In genomic region chr15:51104796-51105195, GRCm38 (mm10) we compare ENCODE assay signal across 11 mouse cellular contexts.
A peak's percentile ranks its signal among the peaks of the same experiment; 100 is the strongest.
DNase-seq lines count a peak whose midpoint lies in the region; ATAC-seq and TF ChIP-seq lines count a peak whose summit lies in the region.
"Had no signal": no experiment of that assay in that cellular context is flagged by ENCODE, and none has a peak within 500 bp of the region (broad histone marks: within the 10 kb centered on the region; RNA-seq: fewer than 3 reads in every experiment).

No protein-coding gene starts in this region.

- no peak overlapping the region for H3K9ac ChIP-seq in kidney, postnatal 0 days (ENCODE audit: low read depth, low read length)
- no peak overlapping the region for H3K9ac ChIP-seq in forebrain, embryonic 13.5 days
- H3K9ac ChIP-seq in hindbrain, postnatal 0 days (replicated peaks; ENCODE audit: low read length) = no peak overlapping the region
- H3K9ac ChIP-seq in neural tube, embryonic 14.5 days (replicated peaks; ENCODE audit: low read depth, low read length) = no peak overlapping the region
- H3K9ac ChIP-seq in liver, embryonic 12.5 days = no peak overlapping the region
- H3K9ac ChIP-seq: liver, embryonic 13.5 days had no signal

- peak overlapping the region; percentile 12; the same call in 1 of the 2 replicates for H3K4me3 ChIP-seq in kidney, postnatal 0 days (replicated peaks; ENCODE audit: low read depth, low read length)
- no peak overlapping the region for H3K4me3 ChIP-seq in forebrain, embryonic 13.5 days
- no peak overlapping the region for H3K4me3 ChIP-seq in hindbrain, postnatal 0 days (ENCODE audit: low read length)
- H3K4me3 ChIP-seq in neural tube, embryonic 14.5 days (ENCODE audit: low read depth, low read length) = peak overlapping the region; percentile 11
- H3K4me3 ChIP-seq in liver, embryonic 12.5 days = no peak overlapping the region
- H3K4me3 ChIP-seq: liver, embryonic 13.5 days had no signal

- WGBS in kidney, postnatal 0 days = 49% methylated on average over 5 of the region's 5 CpGs
- 69% methylated on average over 5 of the region's 5 CpGs for WGBS in forebrain, embryonic 13.5 days
- 61% methylated on average over 5 of the region's 5 CpGs for WGBS in hindbrain, postnatal 0 days
- 32% methylated on average over 5 of the region's 5 CpGs for WGBS in neural tube, embryonic 14.5 days
- 58% methylated on average over 5 of the region's 5 CpGs for WGBS in liver, embryonic 12.5 days (ENCODE audit: insufficient replicate concordance)

- no peaks in the 10 kb centered on the region for H3K9me3 ChIP-seq in kidney, postnatal 0 days (replicated peaks; ENCODE audit: low read length)
- H3K9me3 ChIP-seq in forebrain, embryonic 13.5 days (replicated peaks) = no peaks in the 10 kb centered on the region
- H3K9me3 ChIP-seq in hindbrain, postnatal 0 days (ENCODE audit: low read length) = no peaks in the 10 kb centered on the region
- no peaks in the 10 kb centered on the region for H3K9me3 ChIP-seq in neural tube, embryonic 14.5 days (ENCODE audit: control insufficient read depth, low read length)
- H3K9me3 ChIP-seq in liver, embryonic 12.5 days (replicated peaks) = no peaks in the 10 kb centered on the region
- H3K9me3 ChIP-seq: liver, embryonic 13.5 days had no signal

- peak overlapping the region; percentile 43 for H3K4me2 ChIP-seq in kidney, postnatal 0 days (ENCODE audit: low read length)
- H3K4me2 ChIP-seq in forebrain, embryonic 13.5 days = peak overlapping the region; percentile 55
- peak overlapping the region; percentile 44 for H3K4me2 ChIP-seq in hindbrain, postnatal 0 days (ENCODE audit: low read depth, low read length)
- H3K4me2 ChIP-seq in neural tube, embryonic 14.5 days (ENCODE audit: low read depth, low read length) = peak overlapping the region; percentile 48
- H3K4me2 ChIP-seq in liver, embryonic 12.5 days = no peak overlapping the region
- H3K4me2 ChIP-seq: liver, embryonic 13.5 days had no signal

- no peaks in the 10 kb centered on the region for H3K27me3 ChIP-seq in kidney, postnatal 0 days (ENCODE audit: insufficient read depth, low read length)
- H3K27me3 ChIP-seq in forebrain, embryonic 13.5 days = no peaks in the 10 kb centered on the region
- no peaks in the 10 kb centered on the region for H3K27me3 ChIP-seq in hindbrain, postnatal 0 days (ENCODE audit: insufficient read depth, low read length)
- no peaks in the 10 kb centered on the region for H3K27me3 ChIP-seq in neural tube, embryonic 14.5 days (ENCODE audit: control insufficient read depth, insufficient read depth, low read length)
- no peaks in the 10 kb centered on the region for H3K27me3 ChIP-seq in liver, embryonic 12.5 days (replicated peaks)
- H3K27me3 ChIP-seq: liver, embryonic 13.5 days had no signal

- DNase-seq in kidney, postnatal 0 days (ENCODE audit: low spot score) = no peak
- DNase-seq in kidney, adult 18-20 months = no peak
- no peak for DNase-seq in hindbrain, postnatal 0 days (ENCODE audit: low spot score)
- DNase-seq: adrenal gland, postnatal 25 days; cerebellum, adult 9-10 months; gastrocnemius, adult 2 months; liver, embryonic 13.5 days had no signal

- H3K36me3 ChIP-seq in kidney, postnatal 0 days (ENCODE audit: insufficient read depth, low read length) = no peaks in the 10 kb centered on the region
- no peaks in the 10 kb centered on the region for H3K36me3 ChIP-seq in forebrain, embryonic 13.5 days (ENCODE audit: poor library complexity, severe bottlenecking)
- H3K36me3 ChIP-seq in hindbrain, postnatal 0 days (ENCODE audit: insufficient read depth, low read length) = no peaks in the 10 kb centered on the region
- no peaks in the 10 kb centered on the region for H3K36me3 ChIP-seq in neural tube, embryonic 14.5 days (ENCODE audit: control insufficient read depth, insufficient read depth, low read length)
- no peaks in the 10 kb centered on the region for H3K36me3 ChIP-seq in liver, embryonic 12.5 days
- H3K36me3 ChIP-seq: liver, embryonic 13.5 days had no signal

- H3K4me1 ChIP-seq in kidney, postnatal 0 days (replicated peaks; ENCODE audit: insufficient read depth, low read length) = peaks cover 4% of the 10 kb centered on the region; the same call in 1 of the 2 replicates
- H3K4me1 ChIP-seq in forebrain, embryonic 13.5 days = 0 out of 2 replicates have a peak, but pooled peaks cover 3% of the 10 kb centered on the region
- 0 out of 2 replicates have a peak, but pooled peaks cover 3% of the 10 kb centered on the region for H3K4me1 ChIP-seq in hindbrain, postnatal 0 days (ENCODE audit: insufficient read depth, low read length)
- H3K4me1 ChIP-seq in neural tube, embryonic 14.5 days (ENCODE audit: control insufficient read depth, insufficient read depth, low read length) = peaks cover 4% of the 10 kb centered on the region; the same call in 1 of the 2 replicates
- H3K4me1 ChIP-seq in liver, embryonic 12.5 days = no peaks in the 10 kb centered on the region
- H3K4me1 ChIP-seq: liver, embryonic 13.5 days had no signal

- no peak for ATAC-seq in kidney, postnatal 0 days (replicated peaks; ENCODE audit: low FRiP score, low read depth)
- peak; percentile 59; the same call in 1 of the 2 replicates for ATAC-seq in forebrain, embryonic 13.5 days
- ATAC-seq in hindbrain, postnatal 0 days = no peak; the same call in 1 of the 2 replicates
- ATAC-seq in neural tube, embryonic 14.5 days (ENCODE audit: low read depth) = peak; percentile 68
- ATAC-seq in liver, embryonic 12.5 days = no peak
- no peak for ATAC-seq in megakaryocyte, adult 5-6 weeks (ENCODE audit: poor library complexity, severe bottlenecking)

- H3K27ac ChIP-seq in kidney, postnatal 0 days = no peak overlapping the region
- no peak overlapping the region for H3K27ac ChIP-seq in forebrain, embryonic 13.5 days
- no peak overlapping the region for H3K27ac ChIP-seq in hindbrain, postnatal 0 days
- no peak overlapping the region; the same call in 1 of the 2 replicates for H3K27ac ChIP-seq in neural tube, embryonic 14.5 days (ENCODE audit: low read depth, low read length)
- H3K27ac ChIP-seq in liver, embryonic 12.5 days = no peak overlapping the region
- H3K27ac ChIP-seq: gastrocnemius, adult 2 months; liver, embryonic 13.5 days had no signal

- no peak for TF ChIP-seq CTCF in kidney, postnatal 0 days (IDR thresholded peaks at IDR 0.05; ENCODE audit: low read depth)
- no peak for TF ChIP-seq CTCF in hindbrain, postnatal 0 days (IDR thresholded peaks at IDR 0.05; ENCODE audit: low read depth)

Comparison
In these comparisons a context has a peak if more than half of its experiments do, and no peak if none do; other contexts are left out.
1. ATAC-seq: peak in forebrain, embryonic 13.5 days (single experiment) and neural tube, embryonic 14.5 days (single experiment); none in kidney, postnatal 0 days (single experiment), hindbrain, postnatal 0 days (single experiment), liver, embryonic 12.5 days (single experiment) and megakaryocyte, adult 5-6 weeks (single experiment).
2. H3K4me3 ChIP-seq: peak in kidney, postnatal 0 days (single experiment) and neural tube, embryonic 14.5 days (single experiment); none in forebrain, embryonic 13.5 days (single experiment), hindbrain, postnatal 0 days (single experiment) and liver, embryonic 12.5 days (single experiment).